Mouse (Mus musculus) hindbrain, postnatal 0 days (tissue): ENCODE data around the gene Npy4r. TPM values are rescaled to one million over a fixed set of nuclear protein-coding genes. Genes with fewer than 3 reads are reported as not detected.

ENCODE experiments used
- ATAC-seq: fragments of 200-750 bp; cut with Nextera tagmentation; 2 replicates; pipeline ENCODE4 v1.8.0; 2017; ENCODE audit warnings: mild to moderate bottlenecking, moderate TSS enrichment, moderate library complexity
- DNase-seq: peaks from one replicate; pipeline ENCODE4 v3.0.0-alpha.2; 2015; ENCODE audit warnings: low spot score
- H3K27ac ChIP-seq: fragments of 300-500 bp; sonication (generic); 2 replicates; pipeline ENCODE4 v1.5.1; 2014; ENCODE audit warnings: mild to moderate bottlenecking
- H3K27me3 ChIP-seq: fragments of 300-500 bp; sonication (generic); 2 replicates; pipeline ENCODE4 v1.6.1; 2014; ENCODE audit warnings: low read length, mixed read lengths; ENCODE audit not compliant: insufficient read depth
- H3K36me3 ChIP-seq: fragments of 300-500 bp; sonication (generic); 2 replicates; pipeline ENCODE4 v1.6.1; 2014; ENCODE audit warnings: low read length, mixed read lengths; ENCODE audit not compliant: insufficient read depth
- H3K4me1 ChIP-seq: fragments of 300-500 bp; sonication (generic); 2 replicates; pipeline ENCODE4 v1.6.1; 2014; ENCODE audit warnings: antibody characterized with exemption, low read length, mixed read lengths; ENCODE audit not compliant: insufficient read depth
- H3K4me2 ChIP-seq: fragments of 300-500 bp; sonication (generic); 2 replicates; pipeline ENCODE4 v1.6.1; 2014; ENCODE audit warnings: low read depth, mild to moderate bottlenecking, low read length, moderate library complexity, mixed read lengths
- H3K4me3 ChIP-seq: fragments of 300-500 bp; sonication (generic); 2 replicates; pipeline ENCODE4 v1.5.1; 2014; ENCODE audit warnings: low read length
- H3K9ac ChIP-seq: fragments of 300-500 bp; sonication (generic); replicated peaks from 2 replicates; pipeline ENCODE4 v1.6.1; 2014; ENCODE audit warnings: mild to moderate bottlenecking, low read length, moderate library complexity, mixed read lengths
- H3K9me3 ChIP-seq: fragments of 300-500 bp; sonication (generic); 2 replicates; pipeline ENCODE4 v1.6.1; 2016; ENCODE audit warnings: low read length, mixed read lengths
- CTCF ChIP-seq: IDR thresholded peaks from 2 replicates; pipeline ENCODE4 v1.5.1; 2016; ENCODE audit warnings: antibody characterized with exemption, control low read depth, low read depth
- WGBS: fragments of 180-500 bp; shearing (Covaris S2); extraction: QIAGEN DNeasy Blood & Tissue Kit; methylation state at CpG from one replicate; pipeline ENCODE4 v1.1.7; 2014; 5-methylcytosine and 5-hydroxymethylcytosine counted together
- polyA plus RNA-seq: library from polyadenylated mRNA; unstranded; fragments of >200 nt; fragmentation: Nextera tagmentation; extraction: Ambion mirVana; gene quantifications from 2 replicates; pipeline ENCODE4 v1.2.1, GENCODE M21; 2015
- total RNA-seq: library from RNA; depleted of rRNA; stranded (reverse); fragments of >200 nt; gene quantifications from 2 replicates; pipeline ENCODE4 v1.2.3, GENCODE M21; 2014; rRNA removed

The Npy4r gene
- total RNA-seq (0.21 and 0.25 TPM in 2 replicates), polyA plus RNA-seq (0.11 and 0.24 TPM in 2 replicates)

GRCm38 (mm10) chr14:34152342-34152741 is at the start of gene Npy4r:
Gene Npy4r (minus strand): TSS chr14:34152489.
- DNase-seq = peak; percentile 18
- no peak within 1 kb of the TSS for H3K9ac ChIP-seq
- no peaks in the 10 kb centered on the region for H3K9me3 ChIP-seq
- no peak for TF ChIP-seq CTCF
- no peak; the same call in 1 of the 2 replicates for ATAC-seq
- H3K4me3 ChIP-seq = no peak within 1 kb of the TSS
- H3K27me3 ChIP-seq = no peaks in the 10 kb centered on the region
- no peak within 1 kb of the TSS for H3K27ac ChIP-seq
- H3K4me1 ChIP-seq = no peaks in the 10 kb centered on the region
- H3K4me2 ChIP-seq = 0 out of 2 replicates have a peak within 1 kb of the TSS, but pooled peaks have one; percentile 5
- 20% methylated on average over 16 of the region's 16 CpGs for WGBS
- no peaks in the 10 kb centered on the region for H3K36me3 ChIP-seq

GRCm38 (mm10) chr14:34201231-34202035 is 49.1 kb upstream of the Npy4r start, which contains the start of gene Gprin2:
Gene Gprin2 (minus strand): TSS chr14:34201653.
- Histone ChIP-seq H3K36me3 (no peaks in the 10 kb centered on the region), H3K4me2 (peak within 1 kb of the TSS; percentile 65), H3K4me1 (peaks cover 8% of the 10 kb centered on the region), H3K9me3 (no peaks in the 10 kb centered on the region), H3K27ac (peak within 1 kb of the TSS; percentile 59), H3K9ac (peak within 1 kb of the TSS; percentile 75), H3K27me3 (no peaks in the 10 kb centered on the region), H3K4me3 (peak within 1 kb of the TSS; percentile 60)
- DNase-seq (peak; percentile 76), ATAC-seq (peak; percentile 73)
- WGBS = 1% methylated on average over 37 of the region's 52 CpGs
- no peak for TF ChIP-seq CTCF

GRCm38 (mm10) chr14:34200738-34201230 is 48.5 kb upstream of the Npy4r start:
- H3K4me2 ChIP-seq = peak overlapping the region; percentile 65
- ATAC-seq (peak; percentile 86), DNase-seq (peak; percentile 71)
- TF ChIP-seq CTCF = peak; percentile 45
- no peaks in the 10 kb centered on the region for H3K9me3 ChIP-seq
- no peaks in the 10 kb centered on the region for H3K27me3 ChIP-seq
- H3K4me3 ChIP-seq = peak overlapping the region; percentile 60
- WGBS = 2% methylated on average over 19 of the region's 19 CpGs
- H3K9ac ChIP-seq = peak overlapping the region; percentile 75
- peaks cover 8% of the 10 kb centered on the region for H3K4me1 ChIP-seq
- H3K36me3 ChIP-seq = no peaks in the 10 kb centered on the region
- H3K27ac ChIP-seq = peak overlapping the region; percentile 59

GRCm38 (mm10) chr14:34196706-34197105 is 44.4 kb upstream of the Npy4r start:
- no peaks in the 10 kb centered on the region for H3K9me3 ChIP-seq
- 41% methylated on average over 4 of the region's 4 CpGs for WGBS
- H3K27ac ChIP-seq = no peak overlapping the region
- no peak overlapping the region for H3K9ac ChIP-seq
- no peak for TF ChIP-seq CTCF
- H3K4me3 ChIP-seq = no peak overlapping the region
- H3K27me3 ChIP-seq = no peaks in the 10 kb centered on the region
- ATAC-seq = no peak
- peaks cover 8% of the 10 kb centered on the region for H3K4me1 ChIP-seq
- no peaks in the 10 kb centered on the region; the same call in 1 of the 2 replicates for H3K36me3 ChIP-seq
- no peak overlapping the region for H3K4me2 ChIP-seq
- peak; percentile 32 for DNase-seq

GRCm38 (mm10) chr14:34195466-34195865 is 43.2 kb upstream of the Npy4r start:
- Histone ChIP-seq H3K27me3 (no peaks in the 10 kb centered on the region), H3K4me3 (no peak overlapping the region), H3K27ac (no peak overlapping the region), H3K9ac (no peak overlapping the region), H3K9me3 (no peaks in the 10 kb centered on the region), H3K4me2 (no peak overlapping the region), H3K36me3 (no peaks in the 10 kb centered on the region; the same call in 1 of the 2 replicates), H3K4me1 (peaks cover 8% of the 10 kb centered on the region)
- 89% methylated on average over 15 of the region's 15 CpGs for WGBS
- ATAC-seq (no peak), DNase-seq (no peak)
- no peak for TF ChIP-seq CTCF

- WGBS = 78% methylated on average over 4 of the region's 4 CpGs
- Histone ChIP-seq H3K27me3 (no peaks in the 10 kb centered on the region), H3K9ac (no peak overlapping the region), H3K36me3 (no peaks in the 10 kb centered on the region; the same call in 1 of the 2 replicates), H3K4me3 (no peak overlapping the region), H3K4me2 (no peak overlapping the region), H3K4me1 (peaks cover 4% of the 10 kb centered on the region; the same call in 1 of the 2 replicates), H3K9me3 (no peaks in the 10 kb centered on the region), H3K27ac (no peak overlapping the region)
- TF ChIP-seq CTCF = no peak
- DNase-seq (no peak), ATAC-seq (no peak)
These were observed 41.6 kb upstream of the Npy4r start for GRCm38 (mm10) chr14:34193879-34194278.
